Mouse (Mus musculus) spleen, postnatal 10 days (tissue): ENCODE measurements around the gene Gm11042.
A peak's percentile ranks its signal among the peaks of the same experiment; 100 is the strongest.

ENCODE experiments used
- DNase-seq, 2 experiments: peaks; one replicate each; pipeline ENCODE4 v3.0.0; 2021 to 2022; ENCODE audit warnings: low spot score in 2 of 2

The Gm11042 gene

DNA sequence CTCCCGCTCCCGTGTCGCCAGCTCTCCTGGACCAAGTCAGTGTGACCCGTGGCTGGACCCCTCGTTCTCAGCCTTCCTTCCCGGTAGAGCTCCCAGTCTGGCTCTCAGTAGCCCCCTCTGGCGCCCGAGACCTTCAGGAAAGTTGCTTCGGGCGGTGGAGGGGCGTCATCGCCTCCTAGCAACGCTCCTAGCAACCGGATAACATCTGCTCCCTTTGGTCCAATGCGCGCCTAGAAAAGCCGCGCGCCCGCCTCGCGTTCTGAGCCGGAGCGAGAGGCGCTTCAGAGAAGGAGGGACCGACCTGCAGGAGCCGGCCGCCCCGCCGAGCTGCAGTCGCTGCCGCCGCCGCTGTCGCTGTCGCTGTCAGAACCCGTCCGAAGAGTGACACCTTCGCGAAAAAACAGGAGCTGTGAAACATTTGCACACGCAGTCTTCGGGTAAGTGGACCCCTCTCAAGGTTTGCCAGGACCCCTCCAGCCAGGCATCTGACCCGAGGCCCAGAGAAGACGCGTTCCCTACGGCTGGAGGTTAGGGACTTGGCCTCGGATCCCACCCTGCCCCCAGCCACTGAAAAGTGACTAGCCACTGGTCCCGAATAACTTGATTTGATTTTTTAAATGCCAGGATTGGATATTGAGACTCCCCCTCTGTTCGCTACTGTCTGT, 32.0 kb downstream of the Gm11042 start:
- peak in 1 of 2 experiments; percentile 13 for DNase-seq

GRCm38 (mm10) chr12:74282846-74283245, 33.3 kb downstream of the Gm11042 start:
- no peak for DNase-seq

GRCm38 (mm10) chr12:74281403-74281802, 34.8 kb downstream of the Gm11042 start:
- DNase-seq, result no peak

DNA sequence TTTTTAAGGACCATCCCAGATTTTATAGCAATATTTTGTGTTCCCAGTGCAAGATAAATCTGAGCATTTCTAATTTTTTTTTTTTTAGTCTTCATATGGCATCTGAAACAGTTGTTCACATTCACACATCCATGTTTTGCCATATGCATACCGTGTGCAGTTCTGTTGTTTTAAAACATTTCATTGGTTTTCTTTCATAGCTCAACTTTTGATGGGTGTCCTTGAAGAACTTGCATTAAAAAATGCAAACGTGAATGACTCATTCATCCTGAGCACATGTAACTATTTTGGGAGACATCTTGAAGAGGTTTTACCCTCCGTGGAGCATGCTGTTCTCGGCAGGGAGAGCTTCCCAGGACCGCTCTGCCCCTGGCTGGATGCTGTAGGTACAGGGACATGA, 38.9 kb downstream of the Gm11042 start:
- no peak for DNase-seq

DNA sequence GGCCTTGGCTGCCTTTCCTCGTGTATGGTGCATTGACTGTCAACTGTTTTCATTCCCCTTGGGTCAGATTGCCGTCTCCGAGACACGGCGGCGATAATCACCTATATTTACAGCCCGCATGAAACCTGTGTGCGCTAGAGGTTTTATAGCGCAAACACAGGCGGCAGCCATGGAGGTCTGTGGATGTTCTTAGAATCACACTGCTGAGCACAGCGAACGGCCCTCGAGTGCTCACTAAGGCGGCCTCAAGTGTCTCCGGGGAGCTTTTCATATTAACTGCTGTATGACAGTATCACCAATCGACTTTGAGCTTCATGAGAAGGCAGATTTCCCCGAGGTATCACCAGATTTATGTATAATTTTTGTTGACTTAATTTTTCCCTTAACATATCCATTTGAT, 43.6 kb downstream of the Gm11042 start:
- no peak for DNase-seq

- no peak for DNase-seq
Observed at GRCm38 (mm10) chr12:74268644-74269285, 47.4 kb downstream of the Gm11042 start.

DNA sequence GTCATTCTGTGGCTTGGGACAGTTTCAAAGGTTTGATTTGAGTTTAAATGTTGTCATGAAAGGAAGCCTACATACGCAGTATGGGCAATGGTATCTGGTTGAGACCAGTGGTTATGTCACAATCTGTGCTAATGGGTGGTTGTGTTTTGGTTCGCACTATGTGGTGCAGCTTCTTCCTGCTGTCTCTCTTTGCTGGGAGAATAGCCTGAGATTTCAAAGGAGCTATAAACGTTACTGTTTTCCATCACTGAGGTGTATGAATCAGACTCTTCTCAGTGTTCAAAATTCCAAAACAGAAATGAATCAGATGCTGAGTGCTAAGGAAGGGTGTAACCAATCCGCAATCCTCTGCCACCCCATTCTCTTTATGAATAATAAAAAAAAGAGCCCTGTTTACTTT, 49.1 kb downstream of the Gm11042 start:
- DNase-seq, result no peak
